Mouse (Mus musculus) liver, embryonic 14.5 days (tissue): ENCODE measurements around the gene Mrpl44. TPM values are rescaled to one million over a fixed set of nuclear protein-coding genes. Genes with fewer than 3 reads are reported as not detected.
A peak's percentile ranks its signal among the peaks of the same experiment; 100 is the strongest.

ENCODE experiments used
- ATAC-seq: fragments of 200-750 bp; cut with Nextera tagmentation; 2 replicates; pipeline ENCODE4 v1.8.0; 2017; ENCODE audit warnings: moderate number of reproducible peaks, mild to moderate bottlenecking, moderate library complexity; ENCODE audit not compliant: insufficient read depth
- DNase-seq, 3 experiments: peaks; one replicate each; pipeline ENCODE4 v3.0.0-alpha.2; 2012 to 2013; ENCODE audit warnings: low read depth in 3 of 3, low spot score in 3 of 3
- H3K27ac ChIP-seq: fragments of 300-500 bp; sonication (generic); 2 replicates; pipeline ENCODE4 v1.5.1; 2014; ENCODE audit warnings: moderate library complexity, mild to moderate bottlenecking, control low read depth, inconsistent platforms
- H3K27me3 ChIP-seq: fragments of 300-500 bp; sonication (generic); 2 replicates; pipeline ENCODE4 v1.6.1; 2014; ENCODE audit warnings: mild to moderate bottlenecking, low read length, moderate library complexity; ENCODE audit not compliant: control insufficient read depth, insufficient read depth
- H3K36me3 ChIP-seq: fragments of 300-500 bp; sonication (generic); replicated peaks from 2 replicates; pipeline ENCODE4 v1.6.1; 2014; ENCODE audit warnings: low read depth; ENCODE audit not compliant: control insufficient read depth, insufficient read depth
- H3K4me1 ChIP-seq, 2 experiments: fragments of 200-500 bp in 1 of 2; fragments of 300-500 bp in 1 of 2; sonication (generic) in 1 of 2; replicated peaks; 2 replicates each; pipeline ENCODE4 v1.6.1; 2012 to 2014; ENCODE audit warnings: antibody characterized with exemption in 1 of 2, inconsistent platforms in 1 of 2, low read length in 1 of 2; ENCODE audit not compliant: control insufficient read depth in 2 of 2, insufficient read depth in 2 of 2
- H3K4me2 ChIP-seq: fragments of 300-500 bp; sonication (generic); 2 replicates; pipeline ENCODE4 v1.6.1; 2014; ENCODE audit warnings: low read depth, mild to moderate bottlenecking, control low read depth, moderate library complexity
- H3K4me3 ChIP-seq, 2 experiments: fragments of 200-500 bp in 1 of 2; fragments of 300-500 bp in 1 of 2; sonication (generic) in 1 of 2; 2 replicates each; pipeline ENCODE4 v1.5.1; 2012 to 2014; ENCODE audit warnings: low read depth in 2 of 2, low read length in 2 of 2, mild to moderate bottlenecking in 2 of 2, control low read depth in 1 of 2, inconsistent platforms in 1 of 2, moderate library complexity in 1 of 2; ENCODE audit not compliant: insufficient read depth in 1 of 2
- H3K9ac ChIP-seq: fragments of 300-500 bp; sonication (generic); replicated peaks from 2 replicates; pipeline ENCODE4 v1.6.1; 2014; ENCODE audit warnings: mild to moderate bottlenecking, control low read depth, moderate library complexity
- H3K9me3 ChIP-seq: fragments of 300-500 bp; sonication (generic); 2 replicates; pipeline ENCODE4 v1.6.1; 2016; ENCODE audit warnings: low read length, mixed read lengths; ENCODE audit not compliant: control insufficient read depth
- CTCF ChIP-seq: IDR thresholded peaks from 2 replicates; pipeline ENCODE4 v1.5.1; 2016; ENCODE audit warnings: antibody characterized with exemption, low read depth, control low read depth
- EP300 ChIP-seq: IDR thresholded peaks from 2 replicates; pipeline ENCODE4 v1.6.1; 2016; ENCODE audit warnings: antibody characterized with exemption, low read depth
- WGBS: fragments of 180-500 bp; shearing (Covaris S2); extraction: QIAGEN DNeasy Blood & Tissue Kit; methylation state at CpG from one replicate; pipeline ENCODE4 v1.1.7; 2014; ENCODE audit not compliant: insufficient replicate concordance; 5-methylcytosine and 5-hydroxymethylcytosine counted together
- polyA plus RNA-seq, 2 experiments: library from polyadenylated mRNA; depleted of rRNA in 1 of 2; stranded (reverse) in 1 of 2; unstranded in 1 of 2; fragments of >200 nt; fragmentation: Nextera tagmentation in 1 of 2; extraction: Ambion mirVana in 1 of 2; gene quantifications; 2 replicates each; pipeline versions ENCODE4 v1.2.1 to v1.2.3; 2012 to 2014

The Mrpl44 gene
- polyA plus RNA-seq, 2 experiments = 12.5 to 19.5 TPM

- H3K9ac ChIP-seq = no peak overlapping the region
- H3K4me3 ChIP-seq = no peak overlapping the region
- ATAC-seq (no peak), DNase-seq (no peak)
- no peaks in the 10 kb centered on the region for H3K4me1 ChIP-seq
- H3K27me3 ChIP-seq = no peaks in the 10 kb centered on the region
- H3K4me2 ChIP-seq = no peak overlapping the region
- 61% methylated on average over 3 of the region's 3 CpGs for WGBS
- no peaks in the 10 kb centered on the region for H3K36me3 ChIP-seq
- no peaks in the 10 kb centered on the region for H3K9me3 ChIP-seq
- no peak overlapping the region for H3K27ac ChIP-seq
- TF ChIP-seq CTCF = no peak
- no peak for TF ChIP-seq EP300
Observed at GRCm38 (mm10) chr1:79815446-79815845, 39.6 kb downstream of the Mrpl44 start.

GRCm38 (mm10) chr1:79819296-79819879 lies 43.6 kb downstream of the Mrpl44 start:
- Histone ChIP-seq H3K27me3 (no peaks in the 10 kb centered on the region), H3K4me2 (no peak overlapping the region), H3K4me3 (no peak overlapping the region), H3K9me3 (no peaks in the 10 kb centered on the region), H3K27ac (no peak overlapping the region), H3K9ac (no peak overlapping the region), H3K4me1 (peaks cover 0 to 2% of the 10 kb centered on the region in 2 experiments; a peak in 1 of 4 replicates), H3K36me3 (no peaks in the 10 kb centered on the region)
- no peak for ATAC-seq
- no peak for DNase-seq
- TF ChIP-seq EP300 = no peak
- 0 out of 2 replicates have a peak, but pooled peaks have one; percentile 14 for TF ChIP-seq CTCF
- WGBS = 63% methylated on average over 11 of the region's 11 CpGs

GRCm38 (mm10) chr1:79822806-79823525 lies 47.1 kb downstream of the Mrpl44 start:
- Histone ChIP-seq H3K27me3 (no peaks in the 10 kb centered on the region), H3K27ac (no peak overlapping the region), H3K9me3 (no peaks in the 10 kb centered on the region), H3K36me3 (no peaks in the 10 kb centered on the region), H3K9ac (no peak overlapping the region), H3K4me1 (peaks cover 0 to 2% of the 10 kb centered on the region in 2 experiments; a peak in 1 of 4 replicates), H3K4me2 (no peak overlapping the region), H3K4me3 (no peak overlapping the region)
- WGBS = 51% methylated on average over 13 of the region's 13 CpGs
- ATAC-seq (no peak), DNase-seq (no peak)
- TF ChIP-seq CTCF (no peak), EP300 (no peak)

- 53% methylated on average over 14 of the region's 14 CpGs for WGBS
- ATAC-seq (no peak), DNase-seq (no peak)
- H3K4me2 ChIP-seq = no peak overlapping the region
- H3K4me1 ChIP-seq = peaks cover 0 to 2% of the 10 kb centered on the region in 2 experiments; a peak in 1 of 4 replicates
- no peak overlapping the region for H3K4me3 ChIP-seq
- H3K27me3 ChIP-seq = no peaks in the 10 kb centered on the region
- TF ChIP-seq EP300 (no peak), CTCF (no peak)
- no peaks in the 10 kb centered on the region for H3K36me3 ChIP-seq
- H3K9ac ChIP-seq = no peak overlapping the region
- no peak overlapping the region for H3K27ac ChIP-seq
- H3K9me3 ChIP-seq = no peaks in the 10 kb centered on the region
Observed at GRCm38 (mm10) chr1:79823951-79824633, 48.3 kb downstream of the Mrpl44 start.

Other genes with a start within 250 kb of the Mrpl44 start
- gene Ap1s3, start 104.0 kb upstream of the Mrpl44 start, polyA plus RNA-seq (2012; rRNA removed) = 1.0 and 1.6 TPM in 2 replicates
- gene Ap1s3, start 104.0 kb upstream of the Mrpl44 start, polyA plus RNA-seq (2014; fragmentation: Nextera tagmentation; extraction: Ambion mirVana) = 0.39 and 0.49 TPM in 2 replicates
- gene Wdfy1, start 125 bp downstream of the Mrpl44 start, polyA plus RNA-seq (2012; rRNA removed) = 3.4 and 4.8 TPM in 2 replicates
- 9.6 and 10.2 TPM in 2 replicates for gene Wdfy1, start 125 bp downstream of the Mrpl44 start, polyA plus RNA-seq (2014; fragmentation: Nextera tagmentation; extraction: Ambion mirVana)
- 2.5 and 2.9 TPM in 2 replicates for gene Serpine2, start 85.2 kb downstream of the Mrpl44 start, polyA plus RNA-seq (2012; rRNA removed)
- 5.9 and 7.2 TPM in 2 replicates for gene Serpine2, start 85.2 kb downstream of the Mrpl44 start, polyA plus RNA-seq (2014; fragmentation: Nextera tagmentation; extraction: Ambion mirVana)